Mouse (Mus musculus) limb, embryonic 14.5 days (tissue): ENCODE measurements around the gene Acaca. TPM values are rescaled to one million over a fixed set of nuclear protein-coding genes. Genes with fewer than 3 reads are reported as not detected.
"Not testable (repeated sequence)": the region's sequence is repeated elsewhere in the genome, so short reads cannot be mapped to it uniquely, and the experiment has no call there.

ENCODE experiments used
- ATAC-seq: fragments of 200-750 bp; cut with Nextera tagmentation; 2 replicates; pipeline ENCODE4 v1.8.0; 2017; ENCODE audit warnings: low read depth, moderate number of reproducible peaks, moderate TSS enrichment; ENCODE audit not compliant: low FRiP score
- DNase-seq: peaks from one replicate; pipeline ENCODE4 v3.0.0-alpha.2; 2015; ENCODE audit warnings: low spot score
- H3K27ac ChIP-seq: fragments of 300-500 bp; sonication (generic); replicated peaks from 2 replicates; pipeline ENCODE4 v1.5.1; 2014; ENCODE audit warnings: low read depth, mild to moderate bottlenecking, low read length, moderate library complexity, mixed read lengths
- H3K27me3 ChIP-seq: fragments of 300-500 bp; sonication (generic); 2 replicates; pipeline ENCODE4 v1.6.1; 2014; ENCODE audit warnings: low read length, mixed read lengths; ENCODE audit not compliant: control insufficient read depth, insufficient read depth
- H3K36me3 ChIP-seq: fragments of 300-500 bp; sonication (generic); 2 replicates; pipeline ENCODE4 v1.6.1; 2014; ENCODE audit warnings: mild to moderate bottlenecking, low read length, moderate library complexity, mixed read lengths; ENCODE audit not compliant: control insufficient read depth, insufficient read depth
- H3K4me1 ChIP-seq: fragments of 300-500 bp; sonication (generic); 2 replicates; pipeline ENCODE4 v1.6.1; 2014; ENCODE audit warnings: antibody characterized with exemption, low read length, mixed read lengths; ENCODE audit not compliant: control insufficient read depth, insufficient read depth
- H3K4me2 ChIP-seq: fragments of 300-500 bp; sonication (generic); replicated peaks from 2 replicates; pipeline ENCODE4 v1.6.1; 2014; ENCODE audit warnings: low read depth, mild to moderate bottlenecking, low read length, moderate library complexity; ENCODE audit not compliant: severe bottlenecking
- H3K4me3 ChIP-seq: fragments of 300-500 bp; sonication (generic); replicated peaks from 2 replicates; pipeline ENCODE4 v1.5.1; 2014; ENCODE audit warnings: low read length
- H3K9ac ChIP-seq: fragments of 300-500 bp; sonication (generic); 2 replicates; pipeline ENCODE4 v1.6.1; 2014; ENCODE audit warnings: mild to moderate bottlenecking, low read depth, low read length, moderate library complexity; ENCODE audit not compliant: severe bottlenecking
- H3K9me3 ChIP-seq: fragments of 300-500 bp; sonication (generic); 2 replicates; pipeline ENCODE4 v1.6.1; 2016; ENCODE audit warnings: low read length; ENCODE audit not compliant: control insufficient read depth
- POLR2A ChIP-seq: fragments of 200-500 bp; IDR thresholded peaks from 2 replicates; pipeline ENCODE4 v1.8.0; 2012; ENCODE audit warnings: inconsistent platforms, mild to moderate bottlenecking, moderate library complexity, borderline replicate concordance; ENCODE audit not compliant: insufficient read depth, insufficient read length; ENCODE audit errors: extremely low read depth
- WGBS: fragments of 180-500 bp; shearing (Covaris S2); extraction: QIAGEN DNeasy Blood & Tissue Kit; methylation state at CpG from one replicate; pipeline ENCODE4 v1.1.7; 2014; 5-methylcytosine and 5-hydroxymethylcytosine counted together
- polyA plus RNA-seq, 2 experiments: library from polyadenylated mRNA; depleted of rRNA in 1 of 2; stranded (reverse) in 1 of 2; unstranded in 1 of 2; fragments of >200 nt; fragmentation: Nextera tagmentation in 1 of 2; extraction: Ambion mirVana in 1 of 2; gene quantifications; 2 replicates each; pipeline versions ENCODE4 v1.2.1 to v1.2.3; 2012 to 2014

The Acaca gene
- polyA plus RNA-seq, 2 experiments: 18.2 to 20.3 TPM

GRCm38 (mm10) chr11:84391126-84391525 lies 261.7 kb downstream of the Acaca start:
- TF ChIP-seq POLR2A: no peak
- no peaks in the 10 kb centered on the region for H3K9me3 ChIP-seq
- no peaks in the 10 kb centered on the region; the same call in 1 of the 2 replicates for H3K4me1 ChIP-seq
- no peak overlapping the region for H3K9ac ChIP-seq
- no peak for ATAC-seq
- no peak for DNase-seq
- no peak overlapping the region for H3K27ac ChIP-seq
- no peak overlapping the region for H3K4me2 ChIP-seq
- H3K27me3 ChIP-seq: no peaks in the 10 kb centered on the region
- H3K4me3 ChIP-seq: no peak overlapping the region
- H3K36me3 ChIP-seq: peaks cover 35% of the 10 kb centered on the region
- WGBS: 86% methylated on average over 8 of the region's 8 CpGs

GRCm38 (mm10) chr11:84392066-84392465 lies 262.6 kb downstream of the Acaca start:
- H3K9me3 ChIP-seq, H3K9ac ChIP-seq, H3K27ac ChIP-seq, H3K4me2 ChIP-seq, ATAC-seq, H3K4me1 ChIP-seq, DNase-seq, H3K27me3 ChIP-seq, H3K4me3 ChIP-seq: not testable (repeated sequence)
- peaks cover 39% of the 10 kb centered on the region for H3K36me3 ChIP-seq
- WGBS: 86% methylated on average over 7 of the region's 7 CpGs

- Histone ChIP-seq H3K4me1 (no peaks in the 10 kb centered on the region; the same call in 1 of the 2 replicates), H3K27ac (no peak overlapping the region), H3K36me3 (peaks cover 43% of the 10 kb centered on the region), H3K4me3 (no peak overlapping the region), H3K9me3 (no peaks in the 10 kb centered on the region), H3K4me2 (no peak overlapping the region), H3K27me3 (no peaks in the 10 kb centered on the region), H3K9ac (no peak overlapping the region)
- ATAC-seq: no peak
- no peak for DNase-seq
- TF ChIP-seq POLR2A: no peak
- 53% methylated on average over 7 of the region's 7 CpGs for WGBS
Measured at GRCm38 (mm10) chr11:84393571-84393970, 264.1 kb downstream of the Acaca start.

- Histone ChIP-seq H3K9me3 (no peaks in the 10 kb centered on the region), H3K4me2 (no peak overlapping the region), H3K27ac (no peak overlapping the region), H3K4me3 (no peak overlapping the region), H3K36me3 (peaks cover 49% of the 10 kb centered on the region), H3K27me3 (no peaks in the 10 kb centered on the region), H3K4me1 (no peaks in the 10 kb centered on the region; the same call in 1 of the 2 replicates), H3K9ac (no peak overlapping the region)
- ATAC-seq (no peak), DNase-seq (no peak)
- WGBS: 92% methylated on average over 1 of the region's 1 CpGs
- no peak for TF ChIP-seq POLR2A
Measured at GRCm38 (mm10) chr11:84395010-84395409, 265.5 kb downstream of the Acaca start.

- ATAC-seq (no peak), DNase-seq (no peak)
- Histone ChIP-seq H3K4me3 (no peak overlapping the region), H3K27ac (no peak overlapping the region), H3K27me3 (no peaks in the 10 kb centered on the region), H3K9me3 (no peaks in the 10 kb centered on the region), H3K9ac (no peak overlapping the region), H3K4me2 (no peak overlapping the region), H3K4me1 (no peaks in the 10 kb centered on the region), H3K36me3 (no peaks in the 10 kb centered on the region)
- 93% methylated on average over 4 of the region's 4 CpGs for WGBS
- TF ChIP-seq POLR2A: no peak
Measured at GRCm38 (mm10) chr11:84406733-84407132, 277.3 kb downstream of the Acaca start.

- no peak overlapping the region for H3K9ac ChIP-seq
- no peak overlapping the region for H3K4me2 ChIP-seq
- WGBS: 63% methylated on average over 4 of the region's 4 CpGs
- no peaks in the 10 kb centered on the region for H3K9me3 ChIP-seq
- peaks cover 4% of the 10 kb centered on the region; the same call in 1 of the 2 replicates for H3K4me1 ChIP-seq
- ATAC-seq (no peak), DNase-seq (no peak)
- H3K36me3 ChIP-seq: no peaks in the 10 kb centered on the region
- H3K4me3 ChIP-seq: no peak overlapping the region
- H3K27me3 ChIP-seq: no peaks in the 10 kb centered on the region
- TF ChIP-seq POLR2A: no peak
- H3K27ac ChIP-seq: no peak overlapping the region
Measured at GRCm38 (mm10) chr11:84410383-84410782, 280.9 kb downstream of the Acaca start.
